Mouse (Mus musculus) cerebellum, adult 8-10 months (tissue): Measurements from ENCODE around the gene Rad17.

Experiments used
- DNase-seq: peaks from one replicate; pipeline ENCODE4 v3.0.0; 2022

Gene Rad17

GRCm38 (mm10) chr13:100650550-100651438 is at the start of gene Rad17, which contains the start of gene Ak6:
Rad17 (minus strand) TSS chr13:100651051.
Ak6 (plus strand) TSS chr13:100650979.
- DNase-seq = peak; percentile 97

GRCm38 (mm10) chr13:100698866-100699265 is 48.0 kb upstream of the Rad17 start:
- no peak for DNase-seq

- no peak for DNase-seq
These were observed 46.7 kb upstream of the Rad17 start for GRCm38 (mm10) chr13:100697541-100697940.

GRCm38 (mm10) chr13:100687513-100687912 is 36.7 kb upstream of the Rad17 start:
- no peak for DNase-seq

GRCm38 (mm10) chr13:100684355-100684754 is 33.5 kb upstream of the Rad17 start:
- no peak for DNase-seq

- DNase-seq = no peak
These were observed 32.0 kb upstream of the Rad17 start for GRCm38 (mm10) chr13:100682837-100683236.

GRCm38 (mm10) chr13:100681615-100682014 is 30.8 kb upstream of the Rad17 start:
- DNase-seq = no peak

- no peak for DNase-seq
These were observed 25.2 kb upstream of the Rad17 start for GRCm38 (mm10) chr13:100675936-100676635.

- no peak for DNase-seq
These were observed 19.4 kb upstream of the Rad17 start for GRCm38 (mm10) chr13:100670181-100670741.

GRCm38 (mm10) chr13:100669291-100670022 is 18.6 kb upstream of the Rad17 start, which contains the start of gene Ccdc125:
Ccdc125 (plus strand) TSS chr13:100669717.
- DNase-seq = no peak

GRCm38 (mm10) chr13:100659864-100660456 is 9.1 kb upstream of the Rad17 start:
- peak; percentile 46 for DNase-seq

- no peak for DNase-seq
These were observed 7.2 kb upstream of the Rad17 start for GRCm38 (mm10) chr13:100658091-100658490.

GRCm38 (mm10) chr13:100651439-100652186 is 762 bp upstream of the Rad17 start, which contains the start of gene Taf9:
Taf9 (plus strand) TSS chr13:100651579.
- DNase-seq = no peak

GRCm38 (mm10) chr13:100648223-100648622 is 2.6 kb downstream of the Rad17 start:
- no peak for DNase-seq

- DNase-seq = no peak
These were observed 8.2 kb downstream of the Rad17 start for GRCm38 (mm10) chr13:100642471-100643209.

GRCm38 (mm10) chr13:100634106-100634691 is 16.7 kb downstream of the Rad17 start:
- no peak for DNase-seq

- DNase-seq = no peak
These were observed 28.6 kb downstream of the Rad17 start for GRCm38 (mm10) chr13:100622241-100622640.

- DNase-seq = peak; percentile 42
These were observed 33.3 kb downstream of the Rad17 start for GRCm38 (mm10) chr13:100617583-100617982.

GRCm38 (mm10) chr13:100616181-100617087 is 34.4 kb downstream of the Rad17 start, which contains the start of gene Marveld2:
Marveld2 (minus strand) TSS chr13:100616971.
- DNase-seq = peak; percentile 83
